Mouse (Mus musculus): ENCODE results near the gene Ly6c1.
"Not testable (repeated sequence)": the region's sequence is repeated elsewhere in the genome, so short reads cannot be mapped to it uniquely, and the experiment has no call there.

Gene Ly6c1

GRCm38 (mm10) chr15:75048642-75049261 is at the start of gene Ly6c1:
Ly6c1 (minus strand) TSS chr15:75048830.
- DNase-seq (ENCODE audit: low spot score), result not testable (repeated sequence)

DNA sequence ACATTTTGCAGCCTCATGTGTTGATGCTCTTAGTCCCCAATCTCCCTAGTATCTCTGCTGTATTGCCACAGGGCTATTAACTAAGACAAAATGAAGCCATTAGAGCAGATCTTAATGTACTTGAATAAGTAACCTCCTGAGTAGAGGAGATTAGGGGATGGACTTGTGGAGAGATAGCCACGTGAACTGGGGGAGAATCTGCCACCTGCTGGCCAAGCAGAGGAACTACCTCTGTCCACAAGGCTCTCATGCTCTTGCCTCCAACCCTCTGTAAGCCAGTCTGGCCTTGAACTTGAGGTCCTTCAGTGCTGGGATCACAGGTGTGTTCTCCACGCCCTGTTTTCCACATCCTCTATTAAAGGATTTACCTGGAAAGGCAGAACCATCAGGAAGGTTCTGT is 39.4 kb upstream of the Ly6c1 start:
- not testable (repeated sequence) for DNase-seq (ENCODE audit: low spot score)

- DNase-seq (ENCODE audit: low spot score), result no peak
Measured at GRCm38 (mm10) chr15:75069965-75070364, 21.3 kb upstream of the Ly6c1 start.

- DNase-seq (ENCODE audit: low spot score), result peak; percentile 45
Measured at GRCm38 (mm10) chr15:75062030-75062574, 13.5 kb upstream of the Ly6c1 start.

DNA sequence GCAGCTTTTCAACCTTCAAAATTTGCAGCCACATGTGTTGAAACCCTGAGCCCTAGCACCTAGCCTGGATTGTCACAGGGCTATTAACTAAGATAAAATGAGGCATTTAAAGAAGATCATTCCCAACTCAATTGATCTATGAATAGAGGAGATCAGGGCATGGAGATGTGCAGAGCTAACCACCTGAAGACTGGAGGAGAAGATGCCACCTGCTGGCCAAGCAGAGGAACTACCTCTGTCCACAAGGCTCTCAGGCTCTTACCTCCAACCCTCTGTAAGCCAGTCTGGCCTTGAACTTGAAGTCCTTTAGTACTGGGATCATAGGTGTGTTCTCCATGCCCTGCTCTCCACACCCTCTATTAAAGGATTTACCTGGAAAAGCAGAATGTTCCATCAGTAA is 11.9 kb upstream of the Ly6c1 start:
- peak; percentile 38 for DNase-seq (ENCODE audit: low spot score)

- no peak for DNase-seq (ENCODE audit: low spot score)
Measured at GRCm38 (mm10) chr15:75055985-75056384, 7.4 kb upstream of the Ly6c1 start.

DNA sequence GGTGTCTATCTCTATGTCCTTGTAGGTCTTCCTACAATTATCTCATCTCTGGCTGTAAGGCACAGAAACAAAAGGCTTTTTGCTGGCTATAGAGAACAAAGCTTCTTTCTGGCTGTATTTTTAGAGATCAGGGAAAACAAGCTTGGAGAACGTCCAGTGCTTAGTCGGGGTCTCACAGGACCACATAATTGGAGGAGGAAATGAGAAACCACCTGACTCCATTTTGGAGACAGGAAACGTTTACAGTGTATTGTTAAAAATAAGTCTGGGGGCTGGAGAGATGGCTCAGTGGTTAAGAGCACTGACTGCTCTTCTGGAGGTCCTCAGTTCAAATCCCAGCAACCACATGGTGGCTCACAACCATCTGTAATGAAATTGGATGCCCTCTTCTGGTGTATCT is 6.8 kb upstream of the Ly6c1 start:
- not testable (repeated sequence) for DNase-seq (ENCODE audit: low spot score)

DNA sequence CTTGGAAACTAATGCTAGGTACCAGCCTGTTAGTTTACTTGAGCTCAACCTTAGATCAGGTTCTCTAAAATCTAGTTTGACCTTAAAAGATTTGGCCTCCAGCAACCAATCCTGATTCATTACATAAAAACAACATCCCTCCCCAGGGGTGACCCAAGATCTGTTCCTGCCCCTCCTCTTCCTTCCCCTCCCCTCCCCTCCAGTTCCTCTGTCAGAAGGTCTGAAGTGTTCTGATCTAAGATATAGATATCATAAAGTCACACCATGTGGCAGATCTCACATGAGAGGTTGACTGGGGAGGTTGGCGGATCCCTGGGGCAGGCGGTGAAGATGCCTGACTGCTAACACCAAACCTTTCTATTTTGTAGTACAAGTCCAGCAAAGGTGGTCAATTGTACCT is 3.8 kb upstream of the Ly6c1 start:
- not testable (repeated sequence) for DNase-seq (ENCODE audit: low spot score)

DNA sequence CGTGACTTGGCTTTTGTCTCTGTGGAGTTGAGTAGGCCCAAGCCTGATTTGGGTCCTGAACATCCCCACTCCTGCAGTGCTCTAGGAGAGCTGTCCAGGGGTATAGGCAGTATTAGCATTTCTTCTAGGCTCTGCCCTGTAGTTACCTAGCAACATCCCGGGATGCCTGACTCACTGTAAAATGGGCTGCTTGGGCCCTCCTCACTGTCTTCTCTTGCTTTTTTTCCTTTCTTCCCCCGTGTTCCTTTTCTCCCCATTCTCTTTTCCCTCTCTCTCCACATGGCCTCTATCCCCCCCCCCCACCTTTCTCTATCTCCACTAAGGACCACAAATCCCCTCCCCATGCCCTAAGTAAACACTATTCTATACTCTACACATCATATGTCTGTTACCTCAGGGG is 2.5 kb upstream of the Ly6c1 start:
- not testable (repeated sequence) for DNase-seq (ENCODE audit: low spot score)

DNA sequence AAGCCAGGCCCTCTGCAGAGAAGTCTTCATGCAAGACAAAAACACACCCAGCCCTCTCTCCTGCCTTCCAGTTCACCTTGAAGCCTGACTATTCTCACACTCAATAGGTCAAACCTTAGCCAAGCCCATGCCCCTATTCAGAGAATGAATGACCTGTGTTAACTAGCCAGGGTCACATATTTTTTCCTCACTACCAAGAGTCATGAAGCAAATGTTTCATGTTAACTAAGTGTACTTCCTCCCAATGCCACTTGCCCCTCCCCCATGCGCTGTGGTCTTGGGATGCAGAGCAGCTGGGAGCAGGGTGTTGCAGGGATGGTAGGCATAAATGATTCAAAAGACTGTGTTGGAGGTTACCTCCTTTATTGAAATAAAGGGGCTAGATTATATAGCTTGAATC is 2.0 kb upstream of the Ly6c1 start:
- DNase-seq (ENCODE audit: low spot score), result not testable (repeated sequence)

GRCm38 (mm10) chr15:75049811-75050210 is 1.2 kb upstream of the Ly6c1 start:
- DNase-seq (ENCODE audit: low spot score), result not testable (repeated sequence)

- not testable (repeated sequence) for DNase-seq (ENCODE audit: low spot score)
Measured at GRCm38 (mm10) chr15:75047970-75048320, 685 bp downstream of the Ly6c1 start.

GRCm38 (mm10) chr15:75047313-75047969 is 1.2 kb downstream of the Ly6c1 start:
- not testable (repeated sequence) for DNase-seq (ENCODE audit: low spot score)

GRCm38 (mm10) chr15:75045501-75045900 is 3.1 kb downstream of the Ly6c1 start:
- not testable (repeated sequence) for DNase-seq (ENCODE audit: low spot score)

GRCm38 (mm10) chr15:75021020-75021759 is 27.4 kb downstream of the Ly6c1 start:
- DNase-seq (ENCODE audit: low spot score), result not testable (repeated sequence)

DNA sequence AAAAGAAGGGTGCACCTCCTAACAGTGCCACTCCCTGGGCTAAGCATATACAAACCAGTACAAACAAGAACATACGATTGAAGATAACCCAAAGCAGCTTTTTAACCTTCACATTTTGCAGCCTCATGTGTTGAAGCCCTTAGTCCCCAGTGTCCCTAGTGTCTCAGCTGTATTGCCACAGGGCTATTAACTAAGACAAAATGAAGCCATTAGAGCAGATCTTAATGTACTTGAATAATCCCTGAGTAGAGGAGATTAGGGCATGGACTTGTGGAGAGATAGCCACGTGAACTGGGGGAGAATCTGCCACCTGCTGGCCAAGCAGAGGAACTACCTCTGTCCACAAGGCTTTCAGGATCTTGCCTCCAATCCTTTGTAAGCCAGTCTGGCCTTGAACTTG is 29.2 kb downstream of the Ly6c1 start:
- DNase-seq (ENCODE audit: low spot score), result not testable (repeated sequence)
